Mouse (Mus musculus) embryonic fibroblast, embryonic 13.5 days (primary cell): ENCODE results near the gene Spats1.

Experiments used
- CTCF ChIP-seq: IDR thresholded peaks from 2 replicates; pipeline ENCODE4 v1.5.1; 2011; ENCODE audit warnings: mild to moderate bottlenecking, control low read depth, low read length, moderate library complexity, borderline replicate concordance; ENCODE audit not compliant: insufficient read depth
- POLR2A ChIP-seq: IDR thresholded peaks from 2 replicates; pipeline ENCODE4 v1.6.1; 2011; ENCODE audit warnings: low read depth, mild to moderate bottlenecking, control low read depth, low read length, moderate library complexity

GRCm38 (mm10) chr17:45518766-45519475, 43.7 kb upstream of the Spats1 start:
- TF ChIP-seq CTCF (no peak), POLR2A (no peak)
